Mouse (Mus musculus) kidney, postnatal 4 days (tissue): ENCODE measurements around the gene Scn3b.
A peak's percentile ranks its signal among the peaks of the same experiment; 100 is the strongest.

Experiments used
- DNase-seq, 2 experiments: peaks; one replicate each; pipeline ENCODE4 v3.0.0; 2021; ENCODE audit warnings: mixed read lengths in 2 of 2

Scn3b gene

GRCm38 (mm10) chr9:40269880-40270279 lies 863 bp downstream of the Scn3b start:
- DNase-seq: no peak

DNA sequence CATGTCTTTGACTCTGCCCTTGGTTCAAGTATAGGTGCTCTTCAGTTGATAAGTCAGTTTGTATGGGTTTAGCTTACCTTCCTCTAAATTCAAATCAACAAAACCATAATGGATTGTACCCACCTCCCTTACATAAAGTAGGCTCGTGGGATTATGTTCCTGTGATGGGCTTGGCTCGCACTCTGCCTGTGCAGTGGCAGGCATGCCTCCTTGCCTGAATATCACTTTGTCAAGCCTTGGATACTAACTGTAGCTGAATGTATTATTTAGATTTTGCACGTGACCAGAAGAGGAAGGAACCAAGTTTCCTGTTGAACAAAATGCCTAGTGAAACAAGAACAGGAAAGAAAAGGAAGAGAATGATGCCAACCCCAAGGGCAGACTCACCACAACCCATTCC lies 2.1 kb downstream of the Scn3b start:
- DNase-seq: no peak

DNA sequence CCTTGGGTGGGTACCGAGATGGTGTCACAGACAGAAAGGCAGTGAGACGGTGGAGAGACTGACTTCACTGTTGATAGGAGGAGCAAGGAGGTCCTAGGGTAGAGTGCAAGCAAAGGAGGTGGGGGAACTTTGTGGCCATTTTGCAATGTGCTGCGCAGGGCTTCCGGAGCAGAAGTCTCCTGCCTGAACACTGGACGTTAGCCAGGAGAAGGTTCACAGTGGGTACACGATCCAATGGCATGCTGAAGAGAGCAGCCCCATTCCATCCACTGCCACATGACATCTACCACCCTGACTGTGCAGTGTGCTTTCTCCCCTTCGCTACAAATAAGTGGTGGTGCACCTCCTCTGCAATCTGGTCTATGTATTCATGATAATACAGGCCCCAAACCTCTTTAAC lies 3.8 kb downstream of the Scn3b start:
- DNase-seq: no peak

- no peak for DNase-seq
Measured at GRCm38 (mm10) chr9:40275904-40276303, 6.9 kb downstream of the Scn3b start.

DNA sequence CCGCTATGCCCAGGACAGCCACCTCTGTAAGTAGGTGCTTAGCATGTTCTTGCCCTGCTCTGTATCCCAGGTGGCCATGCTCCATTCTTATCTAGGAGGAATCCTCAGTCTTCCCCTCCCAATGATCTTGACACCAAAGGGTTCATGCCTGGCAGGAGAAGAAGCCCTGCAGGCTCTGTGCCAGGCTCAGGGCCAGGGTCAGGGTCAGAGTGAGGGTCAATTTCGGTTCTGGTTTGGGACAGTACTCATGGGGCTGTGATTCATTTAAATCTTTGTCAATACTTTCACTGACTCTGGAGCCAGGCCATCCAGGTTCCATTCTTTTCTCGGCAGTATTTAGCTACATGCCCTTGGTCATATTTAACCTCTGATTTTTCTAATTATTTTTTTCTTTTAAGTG lies 8.7 kb downstream of the Scn3b start:
- no peak for DNase-seq

DNA sequence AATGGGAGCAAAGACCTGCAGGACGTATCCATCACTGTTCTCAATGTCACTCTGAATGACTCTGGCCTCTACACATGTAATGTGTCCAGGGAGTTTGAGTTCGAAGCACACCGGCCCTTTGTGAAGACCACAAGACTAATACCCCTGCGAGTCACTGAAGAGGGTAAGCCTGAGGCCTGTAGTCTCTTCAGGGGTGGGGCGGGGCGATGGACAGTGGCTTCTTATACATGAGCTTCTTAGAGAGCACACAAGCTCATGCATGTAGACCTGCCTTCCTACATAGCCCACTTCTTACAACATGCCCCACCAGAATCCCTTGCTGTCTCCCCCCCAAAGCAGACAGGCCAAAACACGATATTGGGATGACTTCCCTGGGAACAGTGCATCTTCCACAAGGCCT lies 10.4 kb downstream of the Scn3b start:
- DNase-seq: no peak

- no peak for DNase-seq
Measured at GRCm38 (mm10) chr9:40282968-40283367, 14.0 kb downstream of the Scn3b start.

DNA sequence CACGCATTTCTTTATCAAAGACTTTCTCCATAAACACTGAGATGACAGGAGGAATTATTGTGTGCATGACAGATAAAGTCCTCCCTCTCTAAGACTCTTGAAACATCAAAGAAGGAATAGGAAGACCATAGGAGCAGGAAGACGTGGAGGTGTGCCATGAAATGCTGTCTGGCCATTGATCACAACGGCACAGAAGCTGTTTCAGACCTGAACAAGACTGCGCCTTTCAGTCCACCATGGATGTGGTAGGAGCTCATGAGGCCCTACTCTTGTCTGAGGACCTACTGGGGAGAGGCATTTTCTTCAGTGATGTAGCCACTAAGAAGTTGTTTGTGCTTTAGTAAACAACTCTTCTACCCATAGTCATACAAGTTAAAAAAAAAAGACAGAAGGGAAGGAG lies 23.5 kb downstream of the Scn3b start:
- no peak for DNase-seq

DNA sequence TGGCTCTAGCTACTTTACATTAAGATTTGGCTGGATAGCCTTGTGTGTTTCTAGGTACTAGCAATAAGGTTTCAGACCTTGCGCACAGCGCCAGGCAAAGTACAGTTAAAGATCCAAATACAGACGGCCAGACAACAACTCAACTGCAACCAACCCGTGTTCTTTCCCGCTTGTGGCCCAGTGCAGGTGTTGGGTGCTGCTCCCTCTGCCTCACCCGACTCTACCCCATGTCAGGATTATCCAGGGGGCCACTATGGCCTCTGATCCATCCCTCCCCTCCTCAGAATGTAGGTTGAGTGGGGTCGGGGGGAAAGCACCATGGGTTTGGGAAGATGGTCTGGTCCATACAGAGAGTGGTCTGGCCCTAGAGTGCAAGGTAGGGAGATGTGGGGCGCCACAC lies 24.3 kb downstream of the Scn3b start:
- DNase-seq: no peak

DNA sequence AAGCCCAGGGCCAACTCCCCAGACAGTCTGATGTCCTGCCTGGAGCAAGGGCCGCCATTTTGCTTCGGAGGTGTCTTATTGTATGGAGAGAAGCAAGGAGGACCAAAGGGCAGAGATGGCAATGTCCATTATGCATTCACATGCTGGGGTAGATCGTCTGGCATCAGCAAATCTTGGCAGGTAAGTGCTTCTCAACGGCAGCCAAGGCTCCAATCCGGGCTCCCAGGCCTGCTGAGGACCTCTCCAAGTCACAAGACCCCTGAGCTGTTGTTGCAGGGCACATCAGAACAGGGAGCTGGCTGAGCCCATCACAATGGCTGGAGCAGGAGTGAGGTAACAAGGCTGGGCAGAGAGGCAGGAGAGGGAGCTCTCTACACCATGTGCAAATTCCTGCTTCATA lies 24.7 kb downstream of the Scn3b start:
- no peak for DNase-seq

DNA sequence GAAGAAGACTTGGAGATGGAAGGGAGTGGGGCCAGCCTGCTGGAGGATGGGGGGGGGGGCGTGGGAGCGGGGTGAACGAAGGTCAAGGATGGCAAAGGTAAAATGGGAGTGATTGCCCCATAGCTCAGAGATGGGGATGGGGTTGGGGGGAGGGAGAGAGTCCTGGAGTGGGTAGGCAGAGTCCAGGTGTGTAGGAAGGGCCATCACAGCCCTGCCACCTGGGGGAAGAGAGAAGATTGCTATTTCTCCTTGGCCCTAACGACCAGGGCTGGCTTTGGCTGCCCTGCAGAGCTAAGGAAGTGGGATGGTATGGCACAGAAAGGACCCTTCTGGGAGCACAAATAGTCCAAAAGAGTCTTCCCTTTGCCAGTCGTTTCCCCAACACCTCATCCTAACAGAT lies 25.2 kb downstream of the Scn3b start:
- no peak for DNase-seq

DNA sequence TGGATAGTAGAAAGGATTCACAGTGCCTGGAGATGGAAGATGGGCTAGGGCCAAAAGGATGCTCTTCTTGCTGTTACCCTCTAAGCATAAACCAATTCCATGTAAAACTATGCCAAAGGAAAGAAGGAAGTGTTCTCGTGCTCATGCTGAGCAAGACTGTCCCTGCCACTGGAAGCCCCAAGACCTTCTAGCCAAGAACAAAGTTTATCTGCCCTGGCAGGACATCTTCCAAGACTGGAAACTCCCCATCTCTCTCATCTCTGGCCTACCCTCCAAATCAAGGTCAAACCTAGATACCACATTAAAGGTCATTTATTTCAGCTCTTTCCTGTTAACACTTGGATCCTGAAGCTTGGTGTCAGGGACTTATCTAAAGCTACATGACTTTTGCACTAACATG lies 25.8 kb downstream of the Scn3b start:
- DNase-seq: no peak

GRCm38 (mm10) chr9:40296251-40296650 lies 27.2 kb downstream of the Scn3b start:
- no peak for DNase-seq

DNA sequence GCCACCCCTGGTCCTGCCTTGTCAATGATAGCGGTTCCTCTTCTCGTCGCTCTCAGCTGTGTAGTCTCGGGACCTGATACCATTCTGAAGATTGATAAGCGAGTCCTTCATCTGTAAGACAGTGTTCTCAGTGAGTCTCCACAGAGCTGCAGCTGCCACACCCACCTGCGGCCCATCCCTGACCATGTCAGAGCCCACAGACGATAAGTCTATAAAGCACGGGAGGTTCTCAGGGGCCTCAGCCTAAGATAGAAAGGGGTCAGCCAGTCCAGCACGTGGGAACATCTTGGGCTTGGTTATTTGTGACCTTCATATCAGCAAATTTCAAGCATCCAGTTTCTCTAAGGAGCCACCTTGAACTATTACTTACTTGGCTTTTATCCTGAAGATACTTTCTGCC lies 29.0 kb downstream of the Scn3b start:
- no peak for DNase-seq

DNA sequence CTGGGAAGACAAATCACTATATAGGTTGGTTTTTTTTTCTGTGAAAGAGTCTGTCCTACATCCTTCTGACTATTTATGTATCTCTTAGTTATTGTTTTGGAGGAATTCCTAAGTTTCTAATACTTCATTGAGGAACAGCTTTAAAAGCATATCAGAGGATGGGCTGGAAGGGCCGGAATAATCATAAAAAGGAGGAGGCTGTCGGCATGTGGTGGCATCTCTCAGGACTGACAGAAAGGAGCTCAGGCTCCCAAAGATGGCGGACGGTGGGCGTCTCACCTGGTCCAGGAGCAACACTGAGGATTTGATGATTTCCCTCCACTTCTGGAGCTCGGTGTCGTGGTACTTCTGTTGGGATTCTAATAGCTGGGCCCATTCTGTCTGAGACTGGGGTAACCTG lies 30.3 kb downstream of the Scn3b start:
- DNase-seq: no peak

- DNase-seq: peak; percentile 32 to 41
Measured at GRCm38 (mm10) chr9:40300018-40300989, 31.3 kb downstream of the Scn3b start.

- no peak for DNase-seq
Measured at GRCm38 (mm10) chr9:40301475-40301874, 32.5 kb downstream of the Scn3b start.

DNA sequence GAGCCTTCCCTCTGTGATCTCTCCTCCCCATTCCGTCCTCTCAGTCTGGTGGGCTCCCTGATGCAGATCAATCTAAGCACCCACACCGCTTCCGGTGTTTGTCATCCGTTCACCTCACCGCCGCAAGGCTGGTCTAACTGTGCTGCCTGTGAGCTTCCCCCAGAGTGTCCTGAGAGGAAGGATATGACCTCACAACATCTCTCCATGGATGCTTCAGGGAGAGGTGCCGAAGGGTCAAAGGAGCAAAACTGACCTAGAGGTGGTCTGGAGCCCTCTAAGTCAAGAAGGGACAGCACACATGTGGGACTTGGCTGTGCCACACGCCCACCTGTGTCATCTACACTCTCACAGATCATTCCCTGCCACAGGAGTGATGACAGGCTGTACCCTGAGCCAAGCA lies 33.4 kb downstream of the Scn3b start:
- DNase-seq: no peak

GRCm38 (mm10) chr9:40304243-40304642 lies 35.2 kb downstream of the Scn3b start:
- DNase-seq: no peak

DNA sequence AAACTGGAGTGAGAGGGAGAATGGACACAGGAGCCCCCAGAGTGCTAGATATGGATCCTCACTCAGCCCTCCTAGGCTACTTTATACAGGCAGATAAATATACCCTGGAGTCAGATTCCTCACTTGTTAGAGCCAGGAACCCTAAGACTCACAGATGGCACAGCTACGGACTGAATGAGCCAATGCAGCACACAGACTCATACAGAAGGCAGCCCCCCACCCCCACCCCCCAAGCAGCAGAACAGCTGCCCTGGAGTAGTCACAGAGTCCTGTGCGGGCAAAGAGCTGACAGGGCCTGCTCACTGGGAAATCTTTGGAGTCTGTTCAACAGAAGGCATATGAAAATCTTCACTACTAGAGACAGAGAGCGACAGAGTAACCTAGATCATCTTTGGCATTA lies 38.3 kb downstream of the Scn3b start:
- DNase-seq: no peak

DNA sequence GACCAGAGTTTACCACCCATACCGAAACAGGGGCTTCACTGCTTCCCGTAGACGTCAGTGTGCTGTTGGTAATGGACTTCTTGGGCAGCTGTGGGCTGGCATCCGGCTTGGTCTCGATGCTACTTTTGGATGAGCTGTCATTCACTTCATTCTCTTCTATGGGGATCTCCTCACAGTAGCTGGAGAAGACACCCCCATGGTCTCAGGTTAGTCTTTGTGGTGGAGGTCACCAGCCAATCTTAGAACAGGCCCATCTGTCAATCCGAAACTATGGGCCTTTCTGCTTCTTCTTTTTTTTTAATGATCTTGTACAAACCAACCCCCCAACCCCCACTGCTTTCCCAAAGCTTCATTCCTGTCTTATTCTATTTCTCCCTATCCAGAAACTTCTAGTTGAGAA lies 40.9 kb downstream of the Scn3b start:
- DNase-seq: no peak

GRCm38 (mm10) chr9:40311813-40312212 lies 42.8 kb downstream of the Scn3b start:
- DNase-seq: no peak

- no peak for DNase-seq
Measured at GRCm38 (mm10) chr9:40316865-40317660, 48.0 kb downstream of the Scn3b start.

DNA sequence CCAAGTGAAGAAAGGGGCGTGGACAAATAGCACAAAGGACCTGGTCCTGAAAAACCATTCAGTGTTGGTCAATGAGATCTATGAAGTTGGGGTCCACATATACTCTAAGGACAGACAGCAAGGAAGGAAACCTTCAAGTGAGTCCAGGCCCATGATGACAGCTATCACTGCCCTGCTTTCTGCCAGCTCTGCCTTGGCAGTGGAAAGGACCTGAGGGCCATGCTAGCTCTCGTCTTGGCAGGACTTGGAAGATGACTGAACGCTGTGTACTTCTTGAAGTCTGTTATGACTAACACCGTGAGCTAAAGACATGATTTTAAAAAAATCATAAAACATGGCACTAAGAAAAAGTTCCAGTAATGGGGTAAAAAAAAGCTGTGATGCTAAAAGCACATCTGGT lies 48.7 kb downstream of the Scn3b start:
- DNase-seq: no peak
